Mouse (Mus musculus) monocyte, adult 2 months (primary cell): ENCODE results near the gene Hfe2.
A peak's percentile ranks its signal among the peaks of the same experiment; 100 is the strongest.
"Not testable (repeated sequence)": the region's sequence is repeated elsewhere in the genome, so short reads cannot be mapped to it uniquely, and the experiment has no call there.

Source experiments
- DNase-seq, 2 experiments: peaks; one replicate each; pipeline ENCODE4 v3.0.0; 2022; ENCODE audit warnings: low spot score in 2 of 2, low read depth in 1 of 2

Hfe2 gene

DNA sequence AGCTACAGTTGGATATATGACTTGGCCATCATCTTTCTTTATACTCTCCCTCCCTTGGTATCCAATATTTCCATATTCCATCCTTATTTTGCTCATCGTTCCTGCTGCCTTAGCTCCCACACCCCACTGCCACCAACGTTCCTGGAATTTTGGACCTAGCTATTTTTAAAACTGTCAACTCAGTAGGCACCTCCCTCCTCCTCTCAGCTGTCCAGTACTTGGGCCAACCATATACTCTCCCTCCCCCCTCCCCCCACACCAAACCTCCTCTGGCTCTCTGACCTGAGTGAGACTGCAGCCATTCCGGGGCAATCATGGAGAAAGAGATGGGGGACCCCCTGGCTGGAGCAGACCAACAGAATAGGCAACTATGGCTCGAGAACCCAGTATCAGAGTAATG, at the start of gene Hfe2:
TSS of gene Hfe2 (plus strand) at position 259 of the 400 bp plus-strand sequence.
- DNase-seq, result no peak

DNA sequence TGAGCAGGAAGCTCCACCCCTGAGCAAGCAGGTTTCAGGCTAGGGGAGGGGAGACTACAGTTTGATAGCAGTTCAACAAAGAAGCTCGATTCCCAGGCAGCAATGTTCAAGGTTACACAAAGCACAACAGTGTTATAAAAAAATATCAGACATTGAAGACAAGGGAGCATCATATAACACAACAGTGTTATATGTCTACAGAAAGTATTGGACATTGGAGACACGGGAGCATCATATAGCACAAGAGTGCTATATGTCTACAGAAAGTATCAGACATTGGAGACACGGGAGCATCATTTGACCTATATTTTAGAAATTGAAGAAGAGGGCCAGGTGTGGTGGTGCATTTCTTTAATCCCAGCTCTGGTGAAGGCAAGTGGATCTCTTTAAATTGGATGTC, 47.9 kb upstream of the Hfe2 start:
- no peak for DNase-seq

DNA sequence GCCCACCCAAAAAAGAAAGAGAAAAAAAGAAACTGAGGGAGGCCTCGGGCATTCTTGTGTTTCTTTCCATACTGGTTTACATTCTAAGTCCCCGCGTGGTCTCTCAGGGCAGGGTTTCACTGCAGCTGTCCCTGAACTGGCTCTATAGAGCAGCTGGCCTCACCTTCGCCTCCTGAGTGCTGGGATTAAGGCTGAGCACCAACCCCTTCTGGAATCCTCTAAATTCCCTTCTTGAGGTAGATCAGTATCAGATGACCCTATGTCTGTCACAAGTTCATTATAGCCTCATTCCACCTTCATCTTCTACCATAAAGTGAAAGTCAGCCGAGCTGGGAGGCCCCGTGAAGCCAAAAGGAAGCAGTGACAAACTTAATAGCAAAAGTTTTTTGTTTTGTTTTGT, 47.4 kb upstream of the Hfe2 start:
- DNase-seq, result no peak

DNA sequence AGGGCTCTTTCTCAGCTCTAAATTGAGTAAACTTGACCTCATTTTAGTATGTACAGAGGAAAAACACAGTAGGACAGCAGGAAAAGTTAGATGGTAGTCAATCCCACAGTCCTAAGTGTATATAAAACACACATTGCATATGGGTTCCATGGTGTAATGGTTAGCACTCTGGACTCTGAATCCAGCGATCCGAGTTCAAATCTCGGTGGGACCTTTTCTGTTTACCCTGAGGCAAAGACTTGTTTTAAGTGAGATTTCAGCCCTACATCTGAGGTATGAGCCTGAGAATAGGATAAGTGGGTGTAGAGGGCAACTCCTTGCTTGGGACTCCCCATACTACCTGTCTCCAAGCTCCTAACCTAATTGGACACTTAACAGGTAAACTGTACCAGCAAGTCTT, 45.7 kb upstream of the Hfe2 start:
- DNase-seq, result no peak

DNA sequence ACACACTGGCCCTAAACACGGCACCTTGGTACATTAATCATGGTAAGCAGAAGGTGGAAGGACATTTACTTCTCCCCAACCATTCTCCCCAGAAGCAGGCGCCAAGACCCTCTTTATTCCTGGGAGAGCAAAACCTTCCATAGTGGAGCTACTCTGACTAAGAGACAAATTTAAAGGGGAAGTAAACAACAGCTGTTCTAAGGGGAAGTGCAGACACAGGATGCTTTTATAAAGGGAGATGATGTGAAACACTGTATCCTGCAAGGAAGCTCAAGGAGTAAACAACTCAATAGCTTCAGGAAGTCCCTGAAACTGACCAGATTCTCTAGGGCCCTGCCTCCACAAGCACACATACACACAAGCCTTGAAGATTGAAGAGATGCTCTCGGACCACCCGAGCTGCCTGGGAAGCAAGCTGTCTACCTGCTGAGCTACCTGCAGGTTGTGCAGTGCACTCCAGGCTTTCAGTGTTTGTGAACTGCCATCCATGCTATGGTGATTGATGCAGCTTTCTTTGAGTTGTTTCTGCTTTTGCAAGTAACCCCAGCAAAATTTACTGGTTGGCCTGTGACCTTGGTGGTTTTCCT, 44.2 kb upstream of the Hfe2 start:
- DNase-seq, result no peak

DNA sequence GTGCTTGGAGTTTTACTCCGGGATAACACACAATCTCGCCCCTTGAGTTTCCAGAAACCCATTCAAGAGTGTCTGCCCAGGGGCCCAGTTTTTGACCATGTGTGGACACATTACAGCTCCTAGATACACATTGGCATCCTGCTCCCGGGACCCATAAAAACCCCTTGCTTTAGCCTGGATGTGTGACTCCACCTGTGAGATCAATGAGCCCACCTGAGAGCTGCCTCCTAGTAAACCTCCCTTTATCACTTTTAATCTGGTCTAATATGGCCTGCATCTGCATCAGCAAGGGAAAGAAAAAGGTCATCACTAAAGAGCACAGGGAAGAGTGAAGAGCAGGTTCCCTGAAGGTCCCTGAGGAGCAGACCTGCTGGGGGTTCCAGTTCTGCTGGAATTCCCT, 43.1 kb upstream of the Hfe2 start:
- DNase-seq, result no peak

DNA sequence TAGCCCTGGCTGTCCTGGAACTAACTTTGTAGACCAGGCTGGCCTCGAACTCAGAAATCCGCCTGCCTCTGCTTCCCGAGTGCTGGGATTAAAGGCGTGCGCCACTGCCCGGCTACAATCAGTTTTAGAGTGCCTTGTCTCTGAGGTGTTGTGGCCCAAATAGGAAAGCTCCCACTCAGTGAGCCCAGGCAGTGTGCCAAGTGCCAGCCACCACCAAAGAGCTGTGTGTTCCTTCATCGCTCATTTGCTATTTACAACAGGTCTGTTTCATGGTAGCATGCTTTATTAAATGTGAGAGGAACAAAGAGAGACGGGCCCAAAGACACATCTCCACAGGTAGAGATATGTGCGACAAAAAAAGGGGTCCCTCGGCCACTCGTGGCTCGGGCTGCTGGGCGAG, 42.5 kb upstream of the Hfe2 start:
- no peak for DNase-seq

DNA sequence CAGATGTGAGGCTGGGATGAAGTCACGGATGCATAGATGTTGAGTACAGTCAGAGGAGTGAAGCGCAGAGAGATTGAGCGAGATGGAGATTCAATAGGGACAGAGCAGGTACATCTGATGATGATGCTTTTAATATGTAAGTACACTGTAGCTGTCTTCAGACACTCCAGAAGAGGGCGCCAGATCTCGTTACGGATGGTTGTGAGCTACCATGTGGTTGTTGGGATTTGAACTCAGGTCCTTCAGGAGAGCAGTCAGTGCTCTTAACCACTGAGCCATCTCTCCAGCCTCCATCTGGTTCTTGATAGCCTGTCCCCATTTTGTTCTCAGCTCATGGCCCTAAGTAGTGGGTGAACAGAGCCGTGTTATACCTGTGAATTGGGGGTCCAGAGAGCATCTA, 41.9 kb upstream of the Hfe2 start:
- not testable (repeated sequence) for DNase-seq

DNA sequence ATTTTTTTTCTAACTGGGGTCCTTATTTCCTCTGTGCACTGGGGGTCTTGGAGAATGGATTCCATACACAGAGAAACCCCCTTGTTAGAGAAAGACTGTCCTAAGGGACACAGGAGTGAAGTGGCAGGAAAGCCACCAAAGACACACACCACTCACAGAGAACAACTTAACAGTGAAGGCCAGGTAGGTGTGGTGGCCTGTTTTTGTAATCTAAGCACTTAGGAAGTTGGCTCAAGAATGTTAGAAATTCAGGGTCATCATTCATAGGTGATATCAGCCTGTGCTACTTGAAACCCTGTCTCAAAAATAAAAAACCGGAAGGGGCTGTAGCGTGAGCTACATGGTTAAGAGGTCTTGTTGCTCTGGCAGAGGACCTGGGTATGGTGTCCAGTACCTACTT, 41.0 kb upstream of the Hfe2 start:
- no peak for DNase-seq

DNA sequence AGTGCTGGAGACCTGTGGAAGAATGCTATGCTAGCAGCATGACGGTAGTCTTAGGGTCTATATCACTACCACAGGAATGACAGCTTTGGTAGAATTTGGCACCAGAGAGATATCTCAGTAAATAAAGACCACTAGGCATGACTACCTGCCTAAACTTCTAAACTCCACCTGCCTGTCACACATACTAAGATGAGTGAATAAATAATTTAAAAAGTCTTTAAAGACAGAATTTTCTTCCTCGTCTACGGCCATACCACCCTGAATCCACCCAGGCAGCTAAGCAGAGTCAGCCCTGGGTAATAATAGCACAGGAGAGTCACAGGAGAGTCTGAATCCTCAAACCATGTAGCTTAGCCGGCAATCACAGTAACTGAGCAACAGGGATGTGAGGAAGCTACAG, 40.1 kb upstream of the Hfe2 start:
- no peak for DNase-seq

DNA sequence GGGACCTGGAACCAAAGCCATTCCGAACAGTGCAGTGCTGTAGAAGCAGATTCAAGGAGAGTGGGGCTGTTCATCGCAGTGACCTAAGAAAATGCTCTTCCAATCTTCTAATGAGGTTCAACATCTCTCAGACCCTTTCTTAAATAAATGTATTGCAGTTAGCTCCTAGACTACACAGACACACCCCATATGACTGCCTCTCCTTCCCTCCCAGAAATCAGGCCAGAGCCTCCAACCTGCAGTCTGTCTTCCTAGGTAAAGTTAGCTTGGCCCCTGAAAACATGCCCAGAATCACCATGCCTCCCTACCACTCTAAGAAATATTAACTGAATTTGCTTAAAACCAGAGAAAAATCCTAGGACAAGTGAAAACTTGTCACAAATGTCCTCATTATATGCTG, 39.6 kb upstream of the Hfe2 start:
- no peak for DNase-seq

DNA sequence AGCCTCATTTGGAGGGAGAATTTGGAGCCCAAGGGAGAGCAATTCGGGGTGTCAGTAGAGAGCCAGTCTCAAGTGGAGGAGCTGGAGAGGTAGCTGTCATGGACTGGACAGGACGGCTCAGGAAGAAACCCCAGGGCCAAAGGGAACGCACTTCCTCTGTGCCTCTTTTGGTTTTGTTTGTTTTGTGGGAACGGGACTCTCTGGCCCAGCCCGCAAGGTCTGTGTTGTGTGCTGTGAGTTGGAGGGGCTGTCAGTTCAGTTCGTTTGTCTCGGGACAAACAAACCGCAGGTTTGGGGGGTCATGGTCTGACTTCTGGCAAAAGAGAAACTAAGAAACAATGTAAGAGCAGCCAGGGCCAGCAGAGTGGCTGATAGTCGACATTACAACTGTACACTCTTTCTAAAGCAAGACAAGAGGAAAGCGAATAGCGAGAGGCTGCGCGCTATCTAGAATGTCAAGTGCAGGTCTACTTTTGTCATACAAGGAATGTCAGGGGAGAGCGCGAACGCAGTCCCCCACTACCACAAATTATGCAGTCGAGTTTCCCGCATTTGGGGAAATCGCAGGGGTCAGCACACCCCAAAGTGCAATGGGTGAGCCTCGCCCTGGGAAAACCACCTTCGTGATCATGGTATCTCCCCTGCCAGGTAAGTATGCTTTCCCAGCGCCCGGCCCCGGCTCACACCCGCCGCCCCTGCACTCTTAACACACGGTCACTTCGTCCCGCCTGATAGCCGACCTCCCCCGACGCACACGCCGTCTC, 38.7 kb upstream of the Hfe2 start:
- not testable (repeated sequence) for DNase-seq

DNA sequence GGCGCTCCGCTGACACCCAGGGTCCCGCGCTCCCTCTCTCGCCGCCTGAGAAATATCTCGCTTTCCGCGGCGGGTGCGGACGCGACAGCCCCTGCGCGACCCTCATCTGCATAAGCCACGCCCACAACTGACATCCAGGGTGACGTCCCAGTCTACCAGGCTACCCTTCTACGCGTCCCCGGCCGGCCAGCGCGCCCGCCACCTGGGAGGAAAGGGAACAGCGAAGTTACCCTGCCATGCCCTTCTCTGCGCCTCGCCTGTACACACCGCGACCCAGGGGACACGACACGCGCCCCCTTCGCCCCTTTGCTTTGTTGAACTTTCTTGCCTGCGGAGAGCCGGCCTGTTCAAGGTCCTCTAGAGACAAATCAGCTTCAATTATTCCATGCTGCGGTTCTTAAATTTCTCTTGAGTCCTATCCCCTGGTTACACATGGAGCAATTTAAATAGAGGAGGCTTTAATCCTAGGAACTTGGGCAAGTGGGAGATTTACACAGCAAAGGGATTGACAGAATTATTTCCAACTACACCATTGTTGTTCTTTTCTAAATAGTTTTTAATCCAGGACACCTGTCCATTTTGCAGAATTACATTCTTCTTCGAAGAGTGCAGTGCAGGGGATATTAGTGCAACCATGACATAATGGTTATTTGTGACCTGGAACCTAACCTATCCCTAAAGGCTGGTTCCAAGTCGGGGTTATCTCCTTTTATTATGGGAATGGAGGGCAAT, 38.0 kb upstream of the Hfe2 start:
- DNase-seq, result not testable (repeated sequence)

DNA sequence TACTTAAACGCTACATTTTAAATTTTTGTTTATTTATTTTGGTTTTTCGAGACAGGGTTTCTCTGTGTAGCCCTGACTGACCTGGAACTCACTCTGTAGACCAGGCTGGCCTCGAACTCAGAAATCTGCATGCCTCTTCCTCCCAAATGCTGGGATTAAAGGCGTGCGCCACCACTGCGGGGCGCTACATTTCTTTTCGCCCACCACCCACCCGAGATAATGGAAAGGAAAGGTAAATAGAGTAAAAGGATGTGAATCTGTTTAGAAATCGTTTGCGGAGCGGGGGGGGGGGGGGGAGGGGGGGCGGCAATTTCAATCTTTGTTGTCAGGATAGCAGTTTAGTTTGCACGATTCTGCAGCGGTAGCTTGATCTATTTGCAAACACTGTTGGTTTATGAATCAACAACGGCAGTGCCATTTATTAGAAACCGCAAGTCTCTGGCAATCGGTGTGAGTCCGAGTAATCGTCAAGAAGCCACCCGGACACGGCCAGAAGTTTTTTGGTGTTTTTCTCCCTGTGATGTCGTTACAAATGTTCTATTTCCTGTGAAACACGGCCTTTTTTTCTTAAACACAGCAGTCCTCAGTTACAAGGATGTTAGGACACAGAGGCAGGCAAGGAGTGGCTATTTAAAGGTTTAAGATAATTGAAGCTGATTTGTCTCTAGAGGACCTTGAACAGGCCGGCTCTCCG, 37.2 kb upstream of the Hfe2 start:
- DNase-seq, result peak in 1 of 2 experiments; percentile 21

DNA sequence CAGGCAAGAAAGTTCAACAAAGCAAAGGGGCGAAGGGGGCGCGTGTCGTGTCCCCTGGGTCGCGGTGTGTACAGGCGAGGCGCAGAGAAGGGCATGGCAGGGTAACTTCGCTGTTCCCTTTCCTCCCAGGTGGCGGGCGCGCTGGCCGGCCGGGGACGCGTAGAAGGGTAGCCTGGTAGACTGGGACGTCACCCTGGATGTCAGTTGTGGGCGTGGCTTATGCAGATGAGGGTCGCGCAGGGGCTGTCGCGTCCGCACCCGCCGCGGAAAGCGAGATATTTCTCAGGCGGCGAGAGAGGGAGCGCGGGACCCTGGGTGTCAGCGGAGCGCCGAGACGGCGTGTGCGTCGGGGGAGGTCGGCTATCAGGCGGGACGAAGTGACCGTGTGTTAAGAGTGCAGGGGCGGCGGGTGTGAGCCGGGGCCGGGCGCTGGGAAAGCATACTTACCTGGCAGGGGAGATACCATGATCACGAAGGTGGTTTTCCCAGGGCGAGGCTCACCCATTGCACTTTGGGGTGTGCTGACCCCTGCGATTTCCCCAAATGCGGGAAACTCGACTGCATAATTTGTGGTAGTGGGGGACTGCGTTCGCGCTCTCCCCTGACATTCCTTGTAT, 36.6 kb upstream of the Hfe2 start:
- not testable (repeated sequence) for DNase-seq

DNA sequence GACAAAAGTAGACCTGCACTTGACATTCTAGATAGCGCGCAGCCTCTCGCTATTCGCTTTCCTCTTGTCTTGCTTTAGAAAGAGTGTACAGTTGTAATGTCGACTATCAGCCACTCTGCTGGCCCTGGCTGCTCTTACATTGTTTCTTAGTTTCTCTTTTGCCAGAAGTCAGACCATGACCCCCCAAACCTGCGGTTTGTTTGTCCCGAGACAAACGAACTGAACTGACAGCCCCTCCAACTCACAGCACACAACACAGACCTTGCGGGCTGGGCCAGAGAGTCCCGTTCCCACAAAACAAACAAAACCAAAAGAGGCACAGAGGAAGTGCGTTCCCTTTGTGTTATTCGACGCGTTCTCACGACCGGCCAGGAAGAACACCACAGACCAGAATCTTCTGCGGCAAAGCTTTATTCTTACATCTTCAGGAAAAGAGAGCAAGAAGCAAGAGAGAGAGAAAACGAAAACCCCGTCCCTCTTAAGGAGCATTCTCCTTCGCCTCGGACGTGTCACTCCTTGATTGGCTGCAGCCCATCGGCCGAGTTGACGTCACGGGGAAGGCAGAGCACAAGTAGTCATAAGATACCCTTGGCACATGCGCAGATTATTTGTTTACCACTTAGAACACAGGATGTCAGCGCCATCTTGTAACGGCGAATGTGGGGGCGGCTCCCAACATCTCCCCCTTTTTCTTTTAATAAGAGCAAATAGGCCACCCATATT, 35.9 kb upstream of the Hfe2 start:
- DNase-seq, result not testable (repeated sequence)

DNA sequence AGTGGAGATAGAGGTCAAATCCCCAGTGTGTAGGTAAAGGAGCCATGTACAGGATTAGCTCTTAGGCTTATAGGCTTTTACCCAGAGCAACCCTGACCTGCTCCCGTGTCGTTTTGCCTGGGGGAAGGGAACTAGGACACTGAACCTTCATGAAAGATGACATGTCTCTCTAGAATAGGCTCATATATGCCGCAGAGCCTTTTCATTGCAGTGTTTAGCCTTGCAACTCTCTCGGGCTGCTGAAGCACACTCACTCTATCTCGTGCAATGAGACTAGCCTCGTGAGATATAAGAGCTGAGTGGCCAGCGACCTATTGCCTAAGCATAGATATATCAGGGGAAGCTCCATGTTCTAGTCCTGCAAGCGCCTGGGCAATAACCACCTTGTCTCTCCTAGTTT, 35.3 kb upstream of the Hfe2 start:
- not testable (repeated sequence) for DNase-seq

DNA sequence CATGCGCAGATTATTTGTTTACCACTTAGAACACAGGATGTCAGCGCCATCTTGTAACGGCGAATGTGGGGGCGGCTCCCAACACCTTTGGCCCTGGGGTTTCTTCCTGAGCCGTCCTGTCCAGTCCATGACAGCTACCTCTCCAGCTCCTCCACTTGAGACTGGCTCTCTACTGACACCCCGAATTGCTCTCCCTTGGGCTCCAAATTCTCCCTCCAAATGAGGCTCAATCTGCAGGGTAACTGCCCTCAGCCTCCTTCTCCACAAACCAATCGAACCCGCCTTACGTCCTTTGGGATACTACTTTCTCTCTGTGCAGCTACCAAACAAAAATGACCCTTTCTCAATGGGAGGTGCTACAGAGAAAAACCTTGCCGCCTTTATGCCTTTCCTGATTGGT, 30.5 kb upstream of the Hfe2 start:
- DNase-seq, result not testable (repeated sequence)

DNA sequence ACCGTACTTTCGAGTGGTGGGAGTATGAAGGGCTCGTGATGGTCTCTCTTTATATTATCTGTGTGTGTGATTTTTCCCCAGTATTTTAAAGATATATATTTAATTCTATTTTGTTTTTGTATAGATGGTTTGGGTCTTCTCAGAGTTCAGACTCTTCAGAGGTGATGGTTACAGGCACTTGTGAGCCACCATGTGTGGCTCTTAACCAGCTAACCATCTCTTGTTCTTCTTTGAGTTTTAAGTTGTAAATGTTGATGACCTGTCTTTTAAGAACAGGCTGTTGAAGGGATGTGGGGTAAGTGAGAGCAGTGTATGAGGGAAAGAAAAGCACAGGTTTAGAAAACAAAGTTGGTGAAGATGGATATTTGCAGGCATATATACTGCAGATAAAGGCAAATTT, 30.1 kb upstream of the Hfe2 start:
- no peak for DNase-seq

DNA sequence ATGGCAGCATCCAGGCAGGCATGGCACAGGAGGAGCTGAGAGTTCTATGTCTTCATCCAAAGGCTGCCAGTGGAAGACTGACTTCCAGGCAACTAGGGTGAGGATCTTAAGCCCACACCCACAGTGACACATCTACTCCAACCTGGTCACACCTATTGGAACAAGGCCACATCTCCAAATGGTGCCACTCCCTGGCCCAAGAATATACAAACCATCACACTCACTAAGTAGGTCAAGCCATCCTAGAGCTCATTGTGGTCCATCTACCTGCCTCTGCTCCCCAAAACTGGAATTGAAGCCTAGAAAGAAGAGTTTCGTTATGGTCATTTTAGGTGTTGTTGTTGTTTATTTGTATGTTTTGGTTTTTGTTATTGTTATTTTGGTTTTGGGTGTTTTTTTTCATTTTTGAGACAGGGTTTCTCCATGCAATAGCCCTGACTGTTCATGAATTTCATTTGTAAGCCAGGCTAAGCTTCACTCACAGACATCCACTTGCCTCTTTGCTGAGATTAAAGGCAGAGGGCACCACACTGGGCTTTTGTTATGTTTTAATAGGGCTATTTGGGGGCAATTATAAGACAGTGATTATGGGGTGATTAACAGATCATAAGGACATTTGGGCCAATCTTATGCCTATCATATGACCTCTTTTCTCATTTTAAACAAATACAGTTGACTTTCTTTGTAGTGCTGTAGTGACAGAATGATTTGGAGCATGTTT, 29.3 kb upstream of the Hfe2 start:
- no peak for DNase-seq
